Mouse (Mus musculus) urinary bladder, postnatal 0 days (tissue): ENCODE measurements around the gene Ugt1a6a. TPM values are rescaled to one million over a fixed set of nuclear protein-coding genes. Genes with fewer than 3 reads are reported as not detected.

Experiments used
- polyA plus RNA-seq: library from polyadenylated mRNA; unstranded; fragments of >200 nt; fragmentation: Nextera tagmentation; extraction: Ambion mirVana; gene quantifications from 2 replicates; pipeline ENCODE4 v1.2.1, GENCODE M21; 2015

The Ugt1a6a gene
- polyA plus RNA-seq: 21.8 and 27.6 TPM in 2 replicates

DNA sequence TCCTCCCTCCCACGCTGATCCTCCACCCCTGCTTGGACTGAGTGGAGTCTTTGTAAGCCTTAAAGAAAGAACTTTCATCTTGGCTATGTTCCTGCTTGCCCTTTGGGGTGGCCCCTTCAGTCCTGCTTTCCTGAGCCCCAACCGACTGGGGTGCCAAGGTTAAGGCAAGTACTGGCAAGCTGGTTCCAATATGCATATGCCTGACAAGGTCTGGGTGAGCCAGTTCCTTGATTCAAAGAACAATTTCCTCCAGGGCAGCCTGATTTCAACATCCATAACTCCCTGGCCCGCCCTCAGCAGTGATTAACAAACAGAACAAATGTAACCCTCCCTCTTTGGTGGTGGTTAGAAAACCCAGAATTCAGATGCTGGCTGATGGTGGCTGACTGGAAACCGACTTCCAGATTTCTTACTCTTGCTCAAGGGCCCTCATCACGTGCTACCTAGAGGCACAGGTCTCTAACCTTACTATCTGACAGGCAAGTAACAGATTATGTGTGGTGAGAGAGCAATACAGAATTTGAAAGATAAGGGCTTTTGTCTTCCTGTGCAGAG is at the start of gene Ugt1a6a:
Ugt1a6a (plus strand) TSS at position 353 of the 555 bp plus-strand sequence.

DNA sequence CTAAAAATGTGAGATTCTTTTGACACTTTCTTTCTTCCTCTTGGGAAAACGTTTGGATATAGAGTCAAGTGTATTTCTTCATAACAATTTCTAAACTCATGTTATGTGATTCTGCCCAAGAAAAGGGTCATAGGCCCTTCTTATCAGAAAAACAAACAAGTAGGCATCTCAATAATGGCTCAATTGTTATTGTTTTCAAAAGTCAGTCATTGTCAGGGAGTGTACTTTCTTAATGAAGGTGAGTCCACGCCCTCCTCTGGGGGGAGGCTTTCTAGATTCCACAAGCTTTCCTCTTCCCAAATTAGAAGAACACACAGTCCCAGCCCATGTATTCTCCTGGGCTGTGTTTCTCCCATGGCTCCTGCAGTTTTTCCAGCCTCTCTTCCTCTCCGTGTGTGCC is 47.1 kb upstream of the Ugt1a6a start, which contains the start of gene Ugt1a8:
Ugt1a8 (plus strand) TSS at position 301 of the 400 bp plus-strand sequence.

DNA sequence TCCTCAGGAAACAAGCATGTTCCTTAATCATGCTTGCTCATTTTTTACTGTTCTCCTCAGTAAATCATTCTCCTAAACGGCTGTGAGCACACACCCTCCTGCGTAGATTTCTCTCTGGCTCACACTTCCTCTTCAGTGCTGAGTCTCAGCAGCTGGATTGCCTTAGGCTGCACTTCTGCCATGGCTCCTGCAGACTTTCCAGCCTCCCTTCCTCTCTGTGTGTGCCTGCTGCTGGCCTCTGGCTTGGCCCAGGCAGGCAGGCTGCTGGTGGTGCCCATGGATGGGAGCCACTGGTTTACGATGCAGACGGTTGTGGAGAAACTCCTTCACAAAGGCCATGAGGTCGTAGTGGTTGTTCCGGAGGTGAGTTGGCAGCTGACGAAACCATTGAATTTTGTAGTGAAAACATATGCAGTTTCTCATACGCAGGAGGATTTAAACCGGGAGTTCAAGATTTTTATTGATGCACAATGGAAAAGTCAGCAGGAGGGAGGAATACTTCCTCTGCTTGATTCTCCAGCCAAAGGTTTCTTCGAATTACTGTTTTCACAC is 39.6 kb upstream of the Ugt1a6a start, which contains the start of gene Ugt1a7c:
Ugt1a7c (plus strand) TSS at position 122 of the 552 bp plus-strand sequence.

DNA sequence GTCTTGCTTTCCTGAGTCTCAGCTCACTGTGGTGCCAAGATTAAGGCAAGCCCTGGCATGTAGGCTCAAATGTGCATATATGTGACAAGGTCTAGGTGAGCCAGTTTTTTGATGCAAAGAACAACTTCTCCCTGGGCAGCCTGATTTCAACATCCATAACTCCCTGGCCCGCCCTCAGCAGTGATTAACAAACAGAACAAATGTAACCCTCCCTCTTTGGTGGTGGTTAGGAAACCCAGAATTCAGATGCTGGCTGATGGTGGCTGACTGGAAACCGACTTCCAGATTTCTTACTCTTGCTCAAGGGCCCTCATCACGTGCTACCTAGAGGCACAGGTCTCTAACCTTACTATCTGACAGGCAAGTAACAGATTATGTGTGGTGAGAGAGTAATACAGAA is 31.6 kb upstream of the Ugt1a6a start, which contains the start of gene Ugt1a6b:
Ugt1a6b (plus strand) TSS at position 234 of the 400 bp plus-strand sequence.

DNA sequence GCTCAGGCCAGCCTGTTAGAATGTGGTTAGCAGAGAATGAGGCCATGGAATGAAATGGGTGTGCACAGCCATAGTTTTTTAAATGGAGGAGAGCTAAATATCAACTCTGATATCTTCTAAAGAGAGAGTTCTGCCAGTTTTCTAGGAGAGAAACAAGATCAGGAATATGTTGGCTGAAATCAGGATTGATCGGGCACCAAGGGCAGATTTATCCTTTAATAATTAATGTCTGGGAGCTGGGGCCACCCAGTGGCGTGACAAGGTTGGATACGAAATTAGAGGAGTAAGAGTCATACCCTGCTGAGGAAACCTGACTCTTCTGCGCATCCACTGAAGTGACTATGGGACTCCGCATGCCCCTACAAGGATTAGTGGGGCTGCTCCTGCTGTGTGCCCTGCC is 31.1 kb downstream of the Ugt1a6a start, which contains the start of gene Ugt1a5:
Ugt1a5 (plus strand) TSS at position 302 of the 400 bp plus-strand sequence.

DNA sequence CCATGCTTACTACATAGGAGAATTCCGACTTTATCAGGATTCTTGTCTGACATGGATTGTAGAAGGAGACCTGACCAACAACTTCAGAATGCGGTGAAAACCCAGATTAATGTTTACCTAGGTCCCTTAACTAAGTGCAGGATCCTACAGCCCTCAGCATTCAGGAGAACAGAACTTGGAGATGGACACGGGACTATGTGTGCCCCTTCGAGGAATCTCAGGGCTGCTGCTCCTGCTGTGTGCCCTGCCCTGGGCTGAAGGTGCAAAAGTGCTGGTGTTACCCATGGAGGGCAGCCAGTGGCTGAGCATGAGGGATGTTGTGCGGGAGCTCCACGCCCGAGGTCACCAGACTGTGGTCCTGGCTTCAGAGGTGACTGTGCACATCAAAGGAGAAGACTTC is 65.8 kb downstream of the Ugt1a6a start, which contains the start of gene Ugt1a2:
Ugt1a2 (plus strand) TSS at position 146 of the 400 bp plus-strand sequence.

DNA sequence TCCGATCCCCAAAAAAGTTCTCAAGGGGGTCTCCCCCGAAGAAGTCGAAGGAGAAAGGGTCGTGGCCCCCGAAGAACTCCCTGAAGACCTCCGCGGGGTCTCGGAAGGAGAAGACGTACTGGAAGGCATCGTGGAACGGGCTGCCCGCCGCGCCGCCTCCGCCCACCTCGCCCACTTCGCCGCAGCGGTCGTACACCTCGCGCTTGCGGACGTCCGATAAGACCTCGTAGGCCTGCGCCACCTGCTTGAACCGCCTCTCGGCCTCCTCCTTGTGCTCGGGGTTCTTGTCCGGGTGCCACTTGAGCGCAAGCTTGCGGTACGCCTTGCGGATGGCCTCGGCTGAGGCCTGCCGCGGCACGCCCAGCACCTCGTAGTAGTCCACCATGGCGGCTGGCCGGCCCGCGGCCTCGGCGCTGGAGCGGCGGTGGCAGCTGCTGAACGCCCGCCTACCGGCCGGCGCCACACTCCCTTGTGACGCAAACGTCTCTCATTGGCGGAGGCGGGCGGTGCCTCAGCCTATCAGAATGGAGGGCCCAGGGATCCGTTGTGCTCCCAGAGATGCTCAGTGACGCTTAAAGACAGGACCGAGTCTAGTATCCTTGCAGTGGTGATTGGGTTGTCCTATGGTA is 70.8 kb downstream of the Ugt1a6a start, which contains the start of gene Dnajb3:
Dnajb3 (minus strand) TSS at position 489 of the 629 bp plus-strand sequence.

DNA sequence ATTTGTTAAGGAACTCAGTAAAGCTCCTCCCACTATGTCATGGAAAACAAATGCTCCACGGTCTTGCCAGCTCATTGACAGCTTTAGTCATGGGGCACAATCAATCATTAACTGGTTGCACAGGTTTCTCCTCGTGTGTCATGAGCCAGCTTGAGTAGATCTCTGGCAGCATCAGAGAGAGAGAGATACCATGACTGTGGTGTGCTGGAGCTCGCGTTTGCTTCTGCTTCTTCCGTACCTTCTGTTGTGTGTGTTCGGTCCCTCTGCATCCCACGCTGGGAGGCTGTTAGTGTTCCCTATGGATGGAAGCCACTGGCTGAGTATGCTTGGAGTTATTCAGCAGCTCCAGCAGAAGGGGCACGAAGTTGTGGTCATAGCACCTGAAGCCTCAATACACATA is 77.2 kb downstream of the Ugt1a6a start, which contains the start of gene Ugt1a1:
Ugt1a1 (plus strand) TSS at position 148 of the 400 bp plus-strand sequence.

DNA sequence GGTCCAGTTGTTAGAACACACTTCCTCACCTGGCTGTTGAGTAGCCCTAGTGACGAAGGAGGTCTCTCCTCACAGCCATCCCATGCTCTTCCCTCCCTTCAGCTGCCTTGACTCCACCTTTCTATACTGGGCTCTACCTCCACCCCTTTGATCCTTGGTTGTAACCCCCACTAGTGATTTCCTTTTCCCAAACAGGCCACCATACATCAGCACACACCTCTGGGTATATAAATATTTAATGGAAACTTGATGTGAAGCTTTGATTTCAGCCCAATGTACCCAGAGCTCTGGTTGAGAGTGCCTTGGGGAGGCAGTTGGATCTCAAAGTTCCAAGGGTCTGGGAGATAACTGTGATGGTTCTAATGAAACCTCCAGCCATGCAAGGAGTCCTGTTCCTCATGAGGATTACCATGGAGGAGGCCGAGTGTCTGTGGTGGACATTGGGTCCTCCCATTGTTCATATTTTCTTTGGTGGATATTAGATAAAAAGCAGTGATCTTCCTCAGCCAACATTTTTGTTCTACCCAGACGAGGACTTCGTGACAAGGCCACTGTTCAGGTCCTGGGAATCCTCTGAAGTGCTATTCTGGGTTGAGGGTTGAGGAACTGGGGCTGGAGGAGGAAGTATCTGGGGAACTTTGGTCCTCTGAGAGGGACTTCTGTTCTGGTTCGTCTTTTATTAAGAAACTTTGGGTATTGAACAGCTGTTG is 92.2 kb downstream of the Ugt1a6a start, which contains the start of gene Mroh2a:
Mroh2a (plus strand) TSS at position 317 of the 710 bp plus-strand sequence.

Other genes with a start within 250 kb of the Ugt1a6a start
- gene Usp40, start 126.3 kb upstream of the Ugt1a6a start, polyA plus RNA-seq: 11.9 and 12.7 TPM in 2 replicates
- not detected in 2 replicates for gene Ugt1a10, start 79.4 kb upstream of the Ugt1a6a start, polyA plus RNA-seq
- not detected in 2 replicates for gene Ugt1a9, start 64.0 kb upstream of the Ugt1a6a start, polyA plus RNA-seq
- not detected in 2 replicates for gene Ugt1a8, start 47.0 kb upstream of the Ugt1a6a start, polyA plus RNA-seq
- gene Ugt1a7c, start 39.7 kb upstream of the Ugt1a6a start, polyA plus RNA-seq: 6.8 and 10.6 TPM in 2 replicates
- 1.8 and 2.5 TPM in 2 replicates for gene Ugt1a6b, start 31.6 kb upstream of the Ugt1a6a start, polyA plus RNA-seq
- gene Ugt1a5, start 31.2 kb downstream of the Ugt1a6a start, polyA plus RNA-seq: not detected in 2 replicates
- not detected in 2 replicates for gene Ugt1a2, start 65.8 kb downstream of the Ugt1a6a start, polyA plus RNA-seq
- 6.6 and 7.7 TPM in 2 replicates for gene Dnajb3, start 71.0 kb downstream of the Ugt1a6a start, polyA plus RNA-seq
- 13.2 and 13.8 TPM in 2 replicates for gene Ugt1a1, start 77.2 kb downstream of the Ugt1a6a start, polyA plus RNA-seq
- gene Mroh2a, start 92.2 kb downstream of the Ugt1a6a start, polyA plus RNA-seq: 0.16 and 0.17 TPM in 2 replicates
- 35.4 and 44.6 TPM in 2 replicates for gene Hjurp, start 142.8 kb downstream of the Ugt1a6a start, polyA plus RNA-seq
- not detected in 2 replicates for gene Trpm8, start 142.9 kb downstream of the Ugt1a6a start, polyA plus RNA-seq